In the genomic region with DNA sequence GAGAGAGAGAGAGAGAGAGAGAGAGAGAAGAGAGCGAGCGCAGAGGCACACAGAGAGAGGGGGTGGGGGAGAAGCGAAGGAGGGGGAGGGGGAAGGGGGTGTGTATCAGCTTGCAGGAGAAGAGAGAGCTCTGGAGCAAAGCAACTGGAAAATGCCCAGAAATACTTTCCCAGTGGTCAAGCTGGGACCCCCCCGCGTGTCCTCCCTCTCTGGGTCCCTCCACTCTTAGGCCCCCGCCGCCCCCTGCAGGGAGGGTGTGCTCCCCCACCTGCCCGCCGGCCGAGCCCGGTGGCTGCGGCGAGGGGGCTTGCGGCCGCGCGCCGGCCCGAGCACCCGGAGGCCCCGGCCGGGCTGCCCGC, we compare ENCODE assay signal across 8 mouse cellular contexts. TPM values are rescaled to one million over a fixed set of nuclear protein-coding genes. Genes with fewer than 3 reads are reported as not detected.
A peak's percentile ranks its signal among the peaks of the same experiment; 100 is the strongest.
DNase-seq lines count a peak whose midpoint lies in the region; ATAC-seq and TF ChIP-seq lines count a peak whose summit lies in the region.

No protein-coding gene starts in this region.

- H3K27me3 ChIP-seq in heart, embryonic 13.5 days (replicated peaks), result peaks cover 63% of the 10 kb centered on the region
- H3K27me3 ChIP-seq in CH12.LX (replicated peaks), result no peaks in the 10 kb centered on the region
- H3K27me3 ChIP-seq in hindbrain, embryonic 14.5 days (ENCODE audit: control insufficient read depth, insufficient read depth, low read length), result peaks cover 8% of the 10 kb centered on the region; the same call in 1 of the 2 replicates
- H3K27me3 ChIP-seq in midbrain, embryonic 10.5 days (ENCODE audit: low read depth, poor library complexity, severe bottlenecking), result peaks cover 29% of the 10 kb centered on the region

- no peak for TF ChIP-seq CTCF in CH12.LX (conservative IDR thresholded peaks at IDR 0.05 in 1 of 2, IDR thresholded peaks at IDR 0.05 in 1 of 2; ENCODE audit: low read depth in 2 of 2, low read length in 2 of 2)

- no peak for DNase-seq in heart, postnatal 25 days (ENCODE audit: low spot score)
- peak; percentile 14 for DNase-seq in CH12.LX (ENCODE audit: extremely low read depth)
- DNase-seq in embryo, embryonic 11 days, result peak; percentile 75
- peak; percentile 43 for DNase-seq in hindbrain, embryonic 14.5 days (ENCODE audit: low spot score)
- DNase-seq in midbrain, embryonic 10.5 days (ENCODE audit: low spot score), result peak; percentile 68
- DNase-seq in ovary, postnatal 14 days (ENCODE audit: low spot score), result no peak
- DNase-seq in thymus, postnatal 14 days, result no peak

- TF ChIP-seq POLR2A in CH12.LX (IDR thresholded peaks at IDR 0.05; ENCODE audit: low read depth, low read length), result no peak

- peaks cover 33% of the 10 kb centered on the region for H3K4me1 ChIP-seq in heart, embryonic 13.5 days
- H3K4me1 ChIP-seq in CH12.LX (ENCODE audit: control insufficient read depth in 1 of 2, insufficient read depth in 2 of 2), result peaks cover 0 to 36% of the 10 kb centered on the region in 2 experiments; a peak in 2 of 4 replicates
- H3K4me1 ChIP-seq in hindbrain, embryonic 14.5 days (replicated peaks; ENCODE audit: control insufficient read depth, insufficient read depth, low read length), result peaks cover 23% of the 10 kb centered on the region
- H3K4me1 ChIP-seq in midbrain, embryonic 10.5 days, result peaks cover 70% of the 10 kb centered on the region

- H3K27ac ChIP-seq in heart, embryonic 13.5 days (replicated peaks), result peak overlapping the region; percentile 87
- H3K27ac ChIP-seq in CH12.LX (ENCODE audit: insufficient read depth, low read depth), result no peak overlapping the region
- H3K27ac ChIP-seq in hindbrain, embryonic 14.5 days, result peak overlapping the region; percentile 98
- peak overlapping the region; percentile 100 for H3K27ac ChIP-seq in midbrain, embryonic 10.5 days (replicated peaks)

- H3K36me3 ChIP-seq in heart, embryonic 13.5 days, result no peaks in the 10 kb centered on the region
- no peaks in the 10 kb centered on the region for H3K36me3 ChIP-seq in CH12.LX (replicated peaks in 1 of 2; ENCODE audit: control insufficient read depth in 1 of 2, insufficient read depth in 1 of 2, low read length in 1 of 2)
- H3K36me3 ChIP-seq in hindbrain, embryonic 14.5 days (replicated peaks; ENCODE audit: control insufficient read depth, insufficient read depth), result no peaks in the 10 kb centered on the region
- no peaks in the 10 kb centered on the region for H3K36me3 ChIP-seq in midbrain, embryonic 10.5 days

- no peak for TF ChIP-seq RAD21 in CH12.LX (IDR thresholded peaks at IDR 0.05; ENCODE audit: low read depth, low read length)

- dilution Hi-C loops in CH12.LX (cut with MboI; ENCODE audit: extremely low pct_ligation_motif_present, extremely low pct_unique_long_range_greater_than_20kb, low sequenced_read_pairs), result no loop called here

- H3K9ac ChIP-seq in heart, embryonic 13.5 days, result peak overlapping the region; percentile 92
- peak overlapping the region; percentile 98 for H3K9ac ChIP-seq in CH12.LX (ENCODE audit: insufficient read depth, low read depth)
- H3K9ac ChIP-seq in hindbrain, embryonic 14.5 days, result peak overlapping the region; percentile 97

- intact Hi-C loops in heart, postnatal 25 days (cut with DNase I), result loop anchor here (5.0 kb wide), 1 partner anchor 210 kb away; no protein-coding TSS in a partner anchor

- 2% methylated on average over 23 of the region's 23 CpGs for WGBS in heart, embryonic 13.5 days
- under 1% methylated on average over 12 of the region's 23 CpGs for WGBS in hindbrain, embryonic 14.5 days
- WGBS in midbrain, embryonic 10.5 days, result 3% methylated on average over 20 of the region's 23 CpGs

- peak overlapping the region; percentile 82 for H3K4me3 ChIP-seq in heart, embryonic 13.5 days
- H3K4me3 ChIP-seq in CH12.LX (replicated peaks in 1 of 3; ENCODE audit: low read depth in 2 of 3, low read length in 2 of 3, poor library complexity in 1 of 3), result peak overlapping the region in 2 of 3 experiments; percentile 72 to 82
- H3K4me3 ChIP-seq in hindbrain, embryonic 14.5 days (replicated peaks; ENCODE audit: low read length), result peak overlapping the region; percentile 89
- peak overlapping the region; percentile 91 for H3K4me3 ChIP-seq in midbrain, embryonic 10.5 days

- in situ Hi-C loops in CH12.LX (cut with MboI; ENCODE audit: low pct_ligation_motif_present, low pct_unique_long_range_greater_than_20kb, low sequenced_read_pairs), result no loop called here

- H3K79me2 ChIP-seq in CH12.LX (replicated peaks; ENCODE audit: control insufficient read depth, extremely low read depth, insufficient read depth, poor library complexity, severe bottlenecking), result no peaks in the 10 kb centered on the region

- H3K4me2 ChIP-seq in heart, embryonic 13.5 days, result peak overlapping the region; percentile 93
- H3K4me2 ChIP-seq in CH12.LX (ENCODE audit: insufficient read depth, low read depth, poor library complexity, severe bottlenecking), result peak overlapping the region; percentile 69
- H3K4me2 ChIP-seq in hindbrain, embryonic 14.5 days (replicated peaks), result peak overlapping the region; percentile 85

- ATAC-seq in heart, embryonic 13.5 days (ENCODE audit: extremely low read depth, insufficient number of reproducible peaks, low FRiP score, low TSS enrichment), result no peak; the same call in 1 of the 2 replicates
- peak; percentile 29; the same call in 1 of the 2 replicates for ATAC-seq in hindbrain, embryonic 14.5 days (ENCODE audit: low FRiP score)

- no peak for TF ChIP-seq EP300 in CH12.LX (IDR thresholded peaks at IDR 0.05; ENCODE audit: low read length)

- H3K9me3 ChIP-seq in heart, embryonic 13.5 days, result no peaks in the 10 kb centered on the region
- H3K9me3 ChIP-seq in CH12.LX (replicated peaks; ENCODE audit: low read length), result peaks cover 4% of the 10 kb centered on the region
- no peaks in the 10 kb centered on the region for H3K9me3 ChIP-seq in hindbrain, embryonic 14.5 days (ENCODE audit: control insufficient read depth, low read length)
- H3K9me3 ChIP-seq in midbrain, embryonic 10.5 days (replicated peaks), result no peaks in the 10 kb centered on the region

TF ChIP-seq in CH12.LX, 34 proteins besides CTCF, POLR2A, EP300 and RAD21:
- TF ChIP-seq BHLHE40 (IDR thresholded peaks at IDR 0.05; ENCODE audit: low read depth, low read length) (no peak), CHD2 (IDR thresholded peaks at IDR 0.05; ENCODE audit: low read length) (peak; percentile 33; the same call in 1 of the 2 replicates)
TF ChIP-seq in CH12.LX: peak in this region for 1.

RNA-seq across cellular contexts. Expression of a gene that starts 3.7 kb away (rescaled TPM):
- polyA plus RNA-seq in heart, embryonic 13.5 days (2015; fragmentation: Nextera tagmentation; extraction: Ambion mirVana), result 0.94 and 1.1 TPM in 2 replicates
- 1 to 10 TPM in 1 of 2 experiments, under 1 TPM in 1; 0.18 to 1.5 TPM for total RNA-seq in heart, postnatal 25 days (2021)
- total RNA-seq in CH12.LX (2012; rRNA removed), result 0.71 TPM in 1 of 2 replicates, not detected in the other
- 0.07 and 0.13 TPM in 2 replicates for total RNA-seq in CH12.LX (2014; rRNA removed)
- 0.13 and 0.18 TPM in 2 replicates for polyA plus RNA-seq in CH12.LX (2012; ENCODE audit: insufficient read length, low read depth)
- 25.9 and 31.5 TPM in 2 replicates for polyA plus RNA-seq in hindbrain, embryonic 14.5 days (2014; fragmentation: Nextera tagmentation; extraction: Ambion mirVana)
- polyA plus RNA-seq in midbrain, embryonic 10.5 days (2016; fragmentation: Nextera tagmentation; extraction: Ambion mirVana), result 9.2 and 13.9 TPM in 2 replicates

Comparison
In these comparisons a context has a peak if more than half of its experiments do, and no peak if none do; other contexts are left out.
1. DNase-seq: peak in CH12.LX (single experiment), embryo, embryonic 11 days (single experiment), hindbrain, embryonic 14.5 days (single experiment) and midbrain, embryonic 10.5 days (single experiment); none in heart, postnatal 25 days (single experiment), ovary, postnatal 14 days (single experiment) and thymus, postnatal 14 days (single experiment).
2. Peak in every context shown above with its lines, with median percentiles within 50 percentile points of each other: H3K4me2 ChIP-seq, H3K4me3 ChIP-seq and H3K9ac ChIP-seq.